Mouse (Mus musculus): ENCODE results near the gene Fbp2. TPM values are rescaled to one million over a fixed set of nuclear protein-coding genes. Genes with fewer than 3 reads are reported as not detected.
"Not testable (repeated sequence)": the region's sequence is repeated elsewhere in the genome, so short reads cannot be mapped to it uniquely, and the experiment has no call there.

Fbp2 gene
- total RNA-seq, 2 experiments from 2014 or later = 156 to 173 TPM

DNA sequence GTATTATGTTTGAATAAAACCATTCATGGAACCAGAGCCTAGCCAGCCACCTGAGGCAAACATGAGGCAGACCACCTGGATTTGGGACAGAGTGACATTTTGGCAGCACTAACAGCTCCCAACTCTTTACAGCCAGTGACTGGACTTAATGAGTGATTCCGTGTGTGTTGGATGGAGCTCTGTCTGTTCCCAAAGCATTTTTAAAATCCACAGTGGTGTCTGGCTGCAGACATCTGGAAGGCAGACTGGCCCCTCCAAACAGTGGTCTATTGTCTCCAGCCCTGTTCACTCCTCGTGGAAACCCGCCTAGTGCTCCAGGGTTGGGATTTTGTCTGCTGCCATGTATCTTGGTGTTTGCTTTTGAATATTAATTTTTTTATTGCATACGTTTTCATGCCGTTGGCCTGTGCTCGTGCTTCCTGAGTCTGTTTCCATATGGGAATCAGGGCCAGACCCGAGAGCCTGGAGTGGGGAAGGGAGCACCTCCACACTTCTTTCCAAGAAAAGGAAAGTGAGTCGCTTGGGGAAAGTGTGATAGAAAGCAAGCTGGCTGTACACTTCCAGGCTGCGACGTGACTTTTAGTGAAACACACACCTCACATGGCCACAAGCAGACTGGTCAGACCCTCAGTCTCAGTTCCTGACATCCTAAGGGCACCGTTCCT is 7.6 kb upstream of the Fbp2 start:
- no peak for DNase-seq

DNA sequence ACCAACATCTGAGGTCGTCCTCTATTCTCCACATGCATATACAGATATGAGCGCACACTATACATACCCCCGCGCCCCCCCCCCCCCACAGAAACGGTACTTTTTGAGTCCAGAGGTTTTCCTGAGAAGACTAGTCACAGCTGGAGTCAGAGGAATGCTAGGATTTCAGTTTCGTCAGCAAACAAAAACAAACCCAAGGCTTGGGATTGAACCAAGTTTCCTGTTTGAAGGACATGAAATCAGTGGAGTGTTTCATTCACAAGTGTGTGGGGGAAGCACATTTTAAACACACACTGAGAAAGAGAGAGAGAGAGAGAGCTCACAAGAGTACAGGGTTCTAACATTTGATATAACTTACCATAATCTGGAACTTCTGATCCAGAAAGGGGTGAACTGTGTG is 5.5 kb upstream of the Fbp2 start:
- no peak for DNase-seq

DNA sequence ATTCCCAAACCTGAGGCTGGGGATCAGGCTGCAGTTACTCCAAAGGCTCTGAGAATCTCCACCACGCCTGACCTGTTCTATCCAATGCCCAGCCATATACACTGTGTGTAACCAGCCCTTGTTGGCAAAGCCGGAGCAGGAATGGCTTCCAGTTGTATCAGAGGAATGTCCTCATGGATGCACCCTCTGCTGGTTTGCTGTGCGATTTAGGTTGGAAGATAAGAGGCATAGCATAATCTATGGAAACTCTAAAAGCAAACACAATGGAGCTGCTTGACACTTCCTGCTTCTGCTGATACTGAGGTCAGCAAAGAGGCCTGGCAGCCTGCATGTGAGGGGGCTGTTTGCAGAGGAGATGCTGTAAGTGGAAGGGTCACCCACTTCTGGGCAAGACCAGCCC is 4.7 kb upstream of the Fbp2 start:
- no peak for DNase-seq

DNA sequence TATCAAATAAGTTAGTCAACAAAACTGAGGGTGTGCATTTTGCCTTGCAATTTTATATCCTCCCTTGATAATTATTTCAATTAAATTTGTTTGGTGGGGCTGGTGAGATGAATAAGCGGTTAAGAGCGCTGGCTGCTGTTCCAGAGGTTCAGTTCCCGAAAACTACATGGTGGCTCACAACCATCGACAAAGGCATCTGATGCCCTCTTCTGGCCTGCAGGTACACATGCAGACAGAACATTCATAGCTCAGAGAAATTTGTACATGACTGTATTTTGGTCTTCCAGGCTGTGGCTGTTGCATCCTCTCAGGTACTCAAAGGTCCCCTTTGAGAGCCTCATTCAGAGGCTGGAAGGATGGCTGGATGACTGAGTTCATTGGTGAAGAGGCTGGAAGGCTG is 1.8 kb upstream of the Fbp2 start:
- no peak for DNase-seq

DNA sequence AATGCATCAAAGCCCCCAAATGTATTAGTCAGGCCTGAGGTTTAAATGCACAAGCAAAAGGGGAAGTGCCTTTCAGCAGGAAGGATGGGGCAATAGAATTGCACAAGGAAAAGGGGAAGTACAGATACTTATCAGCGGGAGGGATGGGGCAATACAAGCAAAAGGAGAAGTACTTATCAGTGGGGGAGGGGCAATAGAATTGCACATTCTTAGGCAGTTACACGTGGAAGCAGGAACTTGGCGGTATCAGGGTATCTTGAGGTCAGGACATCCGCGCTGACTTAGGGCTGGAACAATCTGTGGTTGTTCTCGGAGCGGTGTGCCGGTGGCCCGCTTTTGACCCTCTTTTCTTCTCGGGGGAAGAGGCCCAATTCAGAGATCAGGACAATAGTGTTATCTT is 1.0 kb upstream of the Fbp2 start:
- DNase-seq = not testable (repeated sequence)

DNA sequence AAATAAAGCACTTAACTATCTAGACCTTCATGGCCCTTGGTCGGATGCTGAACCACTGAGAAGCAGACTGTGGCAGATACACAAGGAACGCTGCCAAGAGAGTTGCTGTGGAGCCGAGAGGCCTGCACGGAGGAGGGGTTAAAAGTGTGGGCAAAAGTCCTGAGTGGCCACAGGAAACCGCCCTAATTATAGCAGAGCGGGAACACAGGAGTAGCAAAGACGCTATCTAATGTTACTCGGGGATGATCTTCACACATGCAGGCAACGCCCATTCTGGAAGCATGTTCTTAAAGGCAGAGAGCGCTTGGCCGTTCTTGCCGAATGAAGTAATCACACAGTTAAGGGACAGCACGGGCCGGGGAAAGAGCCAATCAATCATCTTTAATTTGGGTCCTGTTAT is 1.4 kb downstream of the Fbp2 start:
- peak; percentile 25 for DNase-seq

DNA sequence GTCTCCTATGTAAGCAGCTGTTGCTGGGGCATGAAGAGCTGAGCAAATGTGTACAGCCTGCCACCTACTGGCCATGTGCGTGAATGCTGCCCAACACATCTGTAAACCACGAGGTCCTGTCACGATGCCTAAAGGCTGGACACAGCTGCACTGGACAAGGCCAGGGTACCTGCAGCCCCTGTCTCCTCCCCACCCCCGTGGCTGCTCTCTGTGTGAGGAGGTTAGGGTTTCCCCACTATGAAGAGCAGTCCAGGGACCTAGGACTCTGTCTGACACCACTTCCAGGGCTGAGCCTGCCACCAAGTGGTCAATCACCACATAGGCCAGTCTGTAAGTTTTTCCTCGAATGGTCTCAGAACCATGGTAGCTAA is 1.9 kb downstream of the Fbp2 start:
- DNase-seq = peak; percentile 75

DNA sequence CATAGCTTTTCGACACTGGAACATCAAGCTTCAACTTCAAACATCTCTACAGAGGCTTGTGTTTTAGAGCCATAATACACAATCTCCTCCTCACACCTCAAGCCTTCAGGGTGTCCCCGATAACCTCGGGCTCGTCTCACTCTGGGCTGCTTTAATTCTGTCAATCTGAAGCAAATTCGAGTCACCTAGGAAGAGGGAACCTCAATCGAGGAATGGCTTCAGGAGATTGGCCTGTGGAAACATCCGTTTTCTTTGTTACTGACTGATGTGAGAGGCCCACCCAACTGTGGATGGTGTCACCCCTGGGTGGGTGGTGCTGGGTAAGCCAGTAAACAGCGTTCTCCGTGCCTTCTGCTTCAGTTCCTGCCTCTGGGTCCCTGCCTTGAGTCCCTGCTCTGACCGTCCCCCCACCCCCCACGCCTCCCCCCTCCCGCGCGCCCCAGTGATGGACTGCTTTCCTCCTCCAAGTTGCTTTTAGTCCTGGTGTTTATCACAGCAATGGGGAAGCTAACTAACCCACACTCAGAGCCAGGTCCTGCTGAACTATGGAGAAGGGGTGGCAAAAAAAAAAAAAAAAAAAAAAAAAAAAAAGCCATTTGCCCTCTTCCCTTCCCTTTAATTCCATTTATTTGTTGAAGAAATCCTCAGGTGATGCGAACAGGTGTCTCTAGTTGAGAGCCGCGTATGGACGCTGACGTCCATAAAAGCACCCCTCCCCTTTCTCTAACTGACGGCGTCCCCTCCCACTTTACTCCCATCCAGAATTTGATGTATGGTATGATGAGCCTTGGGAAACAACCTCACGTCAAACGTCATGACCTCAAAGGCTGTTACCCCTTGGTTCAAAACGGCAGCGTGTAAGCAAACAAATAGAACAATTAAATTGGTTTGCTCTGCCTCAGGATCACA is 2.6 kb downstream of the Fbp2 start:
- DNase-seq = no peak

DNA sequence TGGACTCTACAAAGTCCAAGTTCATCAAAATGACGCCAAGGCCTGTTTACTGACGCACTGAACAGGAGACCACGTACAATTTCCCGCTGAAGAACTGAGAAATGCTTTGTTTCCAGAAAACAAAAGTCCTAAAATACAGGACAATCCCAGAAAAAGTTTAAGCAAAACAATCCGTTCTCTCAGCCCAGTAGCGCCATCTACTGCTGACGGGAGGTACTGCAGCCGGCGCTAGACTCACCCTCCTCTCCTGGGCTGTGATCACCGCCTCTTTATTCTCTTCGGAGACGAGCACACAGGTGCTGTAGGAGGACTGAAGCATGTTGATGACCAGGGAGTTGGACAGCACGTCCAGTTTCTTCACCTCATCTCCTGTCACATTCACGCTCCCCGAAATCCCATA is 3.6 kb downstream of the Fbp2 start:
- DNase-seq = peak; percentile 88

DNA sequence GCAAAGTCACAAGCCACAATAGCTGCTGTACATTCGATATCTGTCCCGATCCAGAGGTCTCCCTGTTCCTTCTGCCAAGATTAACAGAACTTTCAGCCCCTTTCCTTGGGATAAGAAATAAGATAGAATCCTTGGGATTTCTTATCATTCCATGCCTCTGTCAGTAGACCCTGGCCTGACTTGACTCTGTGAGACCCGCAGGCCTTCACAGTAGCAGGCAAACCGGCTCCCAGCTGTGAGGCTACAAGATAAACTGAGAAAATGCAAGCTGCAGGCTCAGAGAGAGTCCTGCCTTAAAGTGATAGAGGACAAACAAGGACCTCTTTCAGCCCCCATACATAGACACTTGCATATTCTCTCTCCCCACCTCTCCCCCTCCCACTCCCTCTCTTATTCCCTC is 24.9 kb downstream of the Fbp2 start:
- DNase-seq = no peak

DNA sequence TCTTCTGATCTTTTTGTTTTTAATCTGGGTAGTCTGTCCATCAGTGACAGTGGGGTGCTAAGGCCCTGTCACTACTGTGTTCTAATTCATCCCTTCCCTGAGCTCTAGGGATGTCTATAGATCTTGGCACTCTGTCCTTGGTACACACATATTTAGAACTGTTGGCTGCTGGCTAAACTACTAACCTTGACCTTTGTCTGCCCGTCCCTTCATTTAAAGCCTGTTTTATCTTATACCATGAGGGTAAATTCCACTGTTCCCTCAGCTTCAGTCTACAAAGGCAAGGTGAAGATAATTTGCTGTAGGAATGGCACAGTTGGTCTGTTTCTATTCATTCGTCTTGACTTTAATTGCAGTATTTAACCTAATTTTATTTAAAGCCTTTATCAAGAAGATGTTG is 26.0 kb downstream of the Fbp2 start:
- no peak for DNase-seq

DNA sequence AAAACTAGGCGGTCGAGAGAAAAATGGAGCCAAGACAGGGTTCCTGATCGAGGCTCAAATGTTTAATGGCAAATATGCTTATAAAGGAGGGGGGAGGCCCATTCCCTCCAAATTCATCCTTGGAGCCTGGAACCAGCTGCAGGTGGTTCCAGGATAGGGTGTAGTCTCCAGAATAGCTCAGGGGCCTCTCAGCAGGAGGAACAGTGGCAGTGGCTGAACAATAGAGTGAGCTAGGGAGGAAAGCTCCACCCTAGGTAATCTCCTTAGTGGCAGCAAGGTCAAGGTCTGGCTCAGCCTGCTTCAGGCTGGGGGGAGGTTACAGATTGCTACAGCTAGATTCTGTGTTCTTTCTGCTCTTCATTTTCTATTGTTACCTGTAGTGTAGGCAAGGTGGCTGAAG is 42.5 kb downstream of the Fbp2 start:
- DNase-seq = not testable (repeated sequence)

DNA sequence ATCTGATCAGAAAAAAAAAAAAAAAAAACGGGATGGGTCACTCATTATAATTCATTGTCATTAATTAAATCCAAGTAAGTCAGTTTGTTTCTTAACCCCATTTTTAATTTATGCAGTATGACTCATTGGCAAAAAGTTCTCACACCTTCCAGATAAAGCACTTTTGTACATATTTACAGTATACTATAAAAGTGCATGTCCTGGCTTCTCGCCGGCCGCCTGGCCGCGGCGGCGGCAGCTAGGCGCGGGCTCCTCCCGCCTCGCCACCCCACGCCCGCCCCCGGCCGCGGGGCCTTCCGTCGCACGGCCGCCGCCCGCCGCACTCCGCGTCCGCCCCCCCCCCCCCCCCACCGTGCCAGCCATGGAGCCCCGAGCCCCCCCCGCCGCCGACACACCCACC is 45.5 kb downstream of the Fbp2 start:
- no peak for DNase-seq

DNA sequence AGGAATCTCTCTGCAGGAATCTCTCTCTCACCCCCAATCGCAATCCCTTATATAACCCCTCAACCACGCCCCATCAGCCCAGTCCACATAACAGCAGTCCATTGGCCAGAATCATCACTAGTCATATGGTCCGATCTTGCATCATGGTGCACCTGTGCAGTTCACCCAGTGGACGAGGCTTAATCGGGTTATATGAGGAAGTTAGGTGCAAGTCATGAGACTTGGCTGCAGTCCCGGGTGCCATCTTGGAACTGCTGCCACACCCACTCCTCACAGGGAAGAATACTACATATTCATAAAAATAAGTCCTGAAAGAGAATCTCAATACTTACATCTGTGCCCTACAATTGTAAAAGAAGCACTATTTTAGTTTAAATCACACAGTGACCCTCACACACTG is 50.2 kb downstream of the Fbp2 start:
- DNase-seq = not testable (repeated sequence)

Other genes starting within 250 kb of the Fbp2 start
- 1 to 10 TPM; 2.2 to 2.5 TPM for gene 6720489N17Rik, start 234.2 kb downstream of the Fbp2 start, total RNA-seq (2021)
- gene Platr25, start 97.7 kb downstream of the Fbp2 start, total RNA-seq (2021) = 1 to 10 TPM; 4.1 to 5.8 TPM
- gene Gm5141, start 72.6 kb downstream of the Fbp2 start, total RNA-seq (2021) = 1 to 10 TPM; 1.1 to 1.5 TPM
- under 1 TPM in 1 of 2 experiments, not detected in 1; 0.54 TPM for gene Fbp1, start 29.9 kb upstream of the Fbp2 start, total RNA-seq (2021)
- gene 2010111I01Rik, start 106.5 kb upstream of the Fbp2 start, total RNA-seq (2021) = 100 to 1,000 TPM in 1 of 2 experiments, 10 to 100 TPM in 1; 67.8 to 110 TPM

Data from gastrocnemius, postnatal 10 days (tissue).